Mouse (Mus musculus): ENCODE results near the gene Myrip. TPM values are rescaled to one million over a fixed set of nuclear protein-coding genes. Genes with fewer than 3 reads are reported as not detected.

Myrip gene
- polyA plus RNA-seq, 1 experiment: 0.41 TPM

GRCm38 (mm10) chr9:120449696-120450329, 148.5 kb downstream of the Myrip start:
- Histone ChIP-seq H3K4me1 (ENCODE audit: control insufficient read depth, insufficient read depth, low read length) (no peaks in the 10 kb centered on the region), H3K27ac (ENCODE audit: control insufficient read depth, insufficient read depth, low read depth, low read length) (no peak overlapping the region), H3K4me3 (ENCODE audit: control insufficient read depth, low read depth, low read length) (no peak overlapping the region), H3K27me3 (ENCODE audit: control insufficient read depth, insufficient read depth, low read length) (no peaks in the 10 kb centered on the region), H3K36me3 (ENCODE audit: control insufficient read depth, insufficient read depth, low read length) (no peaks in the 10 kb centered on the region)
- TF ChIP-seq POLR2A (IDR thresholded peaks at IDR 0.05; ENCODE audit: control insufficient read depth, low read depth, low read length) (no peak), CTCF (IDR thresholded peaks at IDR 0.05; ENCODE audit: control insufficient read depth, insufficient read depth, insufficient replicate concordance, low read depth, low read length) (no peak)

GRCm38 (mm10) chr9:120455768-120456655, 154.7 kb downstream of the Myrip start:
- H3K4me3 ChIP-seq (ENCODE audit: control insufficient read depth, low read depth, low read length): no peak overlapping the region
- no peaks in the 10 kb centered on the region for H3K4me1 ChIP-seq (ENCODE audit: control insufficient read depth, insufficient read depth, low read length)
- no peak overlapping the region for H3K27ac ChIP-seq (ENCODE audit: control insufficient read depth, insufficient read depth, low read depth, low read length)
- no peaks in the 10 kb centered on the region for H3K36me3 ChIP-seq (ENCODE audit: control insufficient read depth, insufficient read depth, low read length)
- TF ChIP-seq POLR2A (IDR thresholded peaks at IDR 0.05; ENCODE audit: control insufficient read depth, low read depth, low read length) (no peak), CTCF (IDR thresholded peaks at IDR 0.05; ENCODE audit: control insufficient read depth, insufficient read depth, insufficient replicate concordance, low read depth, low read length) (no peak)
- no peaks in the 10 kb centered on the region for H3K27me3 ChIP-seq (ENCODE audit: control insufficient read depth, insufficient read depth, low read length)

- Histone ChIP-seq H3K27ac (ENCODE audit: control insufficient read depth, insufficient read depth, low read depth, low read length) (no peak overlapping the region), H3K27me3 (ENCODE audit: control insufficient read depth, insufficient read depth, low read length) (no peaks in the 10 kb centered on the region), H3K4me1 (ENCODE audit: control insufficient read depth, insufficient read depth, low read length) (no peaks in the 10 kb centered on the region), H3K36me3 (ENCODE audit: control insufficient read depth, insufficient read depth, low read length) (no peaks in the 10 kb centered on the region), H3K4me3 (ENCODE audit: control insufficient read depth, low read depth, low read length) (no peak overlapping the region)
- TF ChIP-seq POLR2A (IDR thresholded peaks at IDR 0.05; ENCODE audit: control insufficient read depth, low read depth, low read length) (no peak), CTCF (IDR thresholded peaks at IDR 0.05; ENCODE audit: control insufficient read depth, insufficient read depth, insufficient replicate concordance, low read depth, low read length) (no peak)
Measured at GRCm38 (mm10) chr9:120470431-120470830, 169.1 kb downstream of the Myrip start.

GRCm38 (mm10) chr9:120481644-120482043, 180.3 kb downstream of the Myrip start:
- Histone ChIP-seq H3K36me3 (ENCODE audit: control insufficient read depth, insufficient read depth, low read length) (no peaks in the 10 kb centered on the region), H3K4me1 (ENCODE audit: control insufficient read depth, insufficient read depth, low read length) (no peaks in the 10 kb centered on the region), H3K4me3 (ENCODE audit: control insufficient read depth, low read depth, low read length) (no peak overlapping the region), H3K27ac (ENCODE audit: control insufficient read depth, insufficient read depth, low read depth, low read length) (no peak overlapping the region), H3K27me3 (ENCODE audit: control insufficient read depth, insufficient read depth, low read length) (no peaks in the 10 kb centered on the region)
- TF ChIP-seq POLR2A (IDR thresholded peaks at IDR 0.05; ENCODE audit: control insufficient read depth, low read depth, low read length): no peak
- no peak for TF ChIP-seq CTCF (IDR thresholded peaks at IDR 0.05; ENCODE audit: control insufficient read depth, insufficient read depth, insufficient replicate concordance, low read depth, low read length)

- Histone ChIP-seq H3K27ac (ENCODE audit: control insufficient read depth, insufficient read depth, low read depth, low read length) (no peak overlapping the region), H3K27me3 (ENCODE audit: control insufficient read depth, insufficient read depth, low read length) (no peaks in the 10 kb centered on the region), H3K36me3 (ENCODE audit: control insufficient read depth, insufficient read depth, low read length) (no peaks in the 10 kb centered on the region), H3K4me1 (ENCODE audit: control insufficient read depth, insufficient read depth, low read length) (no peaks in the 10 kb centered on the region), H3K4me3 (ENCODE audit: control insufficient read depth, low read depth, low read length) (no peak overlapping the region)
- TF ChIP-seq POLR2A (IDR thresholded peaks at IDR 0.05; ENCODE audit: control insufficient read depth, low read depth, low read length) (no peak), CTCF (IDR thresholded peaks at IDR 0.05; ENCODE audit: control insufficient read depth, insufficient read depth, insufficient replicate concordance, low read depth, low read length) (no peak)
Measured at GRCm38 (mm10) chr9:120482382-120482781, 181.1 kb downstream of the Myrip start.

GRCm38 (mm10) chr9:120483101-120483500, 181.8 kb downstream of the Myrip start:
- Histone ChIP-seq H3K36me3 (ENCODE audit: control insufficient read depth, insufficient read depth, low read length) (no peaks in the 10 kb centered on the region), H3K4me3 (ENCODE audit: control insufficient read depth, low read depth, low read length) (no peak overlapping the region), H3K4me1 (ENCODE audit: control insufficient read depth, insufficient read depth, low read length) (no peaks in the 10 kb centered on the region), H3K27me3 (ENCODE audit: control insufficient read depth, insufficient read depth, low read length) (no peaks in the 10 kb centered on the region), H3K27ac (ENCODE audit: control insufficient read depth, insufficient read depth, low read depth, low read length) (no peak overlapping the region)
- TF ChIP-seq POLR2A (IDR thresholded peaks at IDR 0.05; ENCODE audit: control insufficient read depth, low read depth, low read length) (no peak), CTCF (IDR thresholded peaks at IDR 0.05; ENCODE audit: control insufficient read depth, insufficient read depth, insufficient replicate concordance, low read depth, low read length) (no peak)

- no peak overlapping the region for H3K4me3 ChIP-seq (ENCODE audit: control insufficient read depth, low read depth, low read length)
- H3K36me3 ChIP-seq (ENCODE audit: control insufficient read depth, insufficient read depth, low read length): no peaks in the 10 kb centered on the region
- H3K4me1 ChIP-seq (ENCODE audit: control insufficient read depth, insufficient read depth, low read length): peaks cover 2% of the 10 kb centered on the region
- H3K27me3 ChIP-seq (ENCODE audit: control insufficient read depth, insufficient read depth, low read length): no peaks in the 10 kb centered on the region
- H3K27ac ChIP-seq (ENCODE audit: control insufficient read depth, insufficient read depth, low read depth, low read length): no peak overlapping the region
- TF ChIP-seq CTCF (IDR thresholded peaks at IDR 0.05; ENCODE audit: control insufficient read depth, insufficient read depth, insufficient replicate concordance, low read depth, low read length): no peak
- no peak for TF ChIP-seq POLR2A (IDR thresholded peaks at IDR 0.05; ENCODE audit: control insufficient read depth, low read depth, low read length)
Measured at GRCm38 (mm10) chr9:120487076-120487475, 185.8 kb downstream of the Myrip start.
